Mouse (Mus musculus): ENCODE measurements around the gene Lrguk. TPM values are rescaled to one million over a fixed set of nuclear protein-coding genes. Genes with fewer than 3 reads are reported as not detected.

Gene Lrguk
- total RNA-seq, 1 experiment from 2014 or later = not detected

GRCm38 (mm10) chr6:34046551-34047186, 17.4 kb downstream of the Lrguk start:
- ATAC-seq (ENCODE audit: extremely low read depth, insufficient number of reproducible peaks, low FRiP score, poor library complexity, severe bottlenecking) = no peak

GRCm38 (mm10) chr6:34049433-34049832, 20.2 kb downstream of the Lrguk start:
- ATAC-seq (ENCODE audit: extremely low read depth, insufficient number of reproducible peaks, low FRiP score, poor library complexity, severe bottlenecking) = no peak

GRCm38 (mm10) chr6:34059741-34060140, 30.5 kb downstream of the Lrguk start:
- no peak for ATAC-seq (ENCODE audit: extremely low read depth, insufficient number of reproducible peaks, low FRiP score, poor library complexity, severe bottlenecking)

GRCm38 (mm10) chr6:34066790-34067189, 37.5 kb downstream of the Lrguk start:
- no peak for ATAC-seq (ENCODE audit: extremely low read depth, insufficient number of reproducible peaks, low FRiP score, poor library complexity, severe bottlenecking)

GRCm38 (mm10) chr6:34067271-34067670, 38.0 kb downstream of the Lrguk start:
- ATAC-seq (ENCODE audit: extremely low read depth, insufficient number of reproducible peaks, low FRiP score, poor library complexity, severe bottlenecking) = no peak

GRCm38 (mm10) chr6:34071936-34072335, 42.7 kb downstream of the Lrguk start:
- ATAC-seq (ENCODE audit: extremely low read depth, insufficient number of reproducible peaks, low FRiP score, poor library complexity, severe bottlenecking) = no peak

GRCm38 (mm10) chr6:34073931-34074442, 44.7 kb downstream of the Lrguk start:
- no peak for ATAC-seq (ENCODE audit: extremely low read depth, insufficient number of reproducible peaks, low FRiP score, poor library complexity, severe bottlenecking)

- ATAC-seq (ENCODE audit: extremely low read depth, insufficient number of reproducible peaks, low FRiP score, poor library complexity, severe bottlenecking) = no peak
Measured at GRCm38 (mm10) chr6:34075520-34075919, 46.3 kb downstream of the Lrguk start.

- no peak for ATAC-seq (ENCODE audit: extremely low read depth, insufficient number of reproducible peaks, low FRiP score, poor library complexity, severe bottlenecking)
Measured at GRCm38 (mm10) chr6:34083471-34083870, 54.2 kb downstream of the Lrguk start.

- no peak for ATAC-seq (ENCODE audit: extremely low read depth, insufficient number of reproducible peaks, low FRiP score, poor library complexity, severe bottlenecking)
Measured at GRCm38 (mm10) chr6:34087701-34088100, 58.5 kb downstream of the Lrguk start.

- ATAC-seq (ENCODE audit: extremely low read depth, insufficient number of reproducible peaks, low FRiP score, poor library complexity, severe bottlenecking) = no peak
Measured at GRCm38 (mm10) chr6:34088986-34089385, 59.7 kb downstream of the Lrguk start.

GRCm38 (mm10) chr6:34091537-34091936, 62.3 kb downstream of the Lrguk start:
- no peak for ATAC-seq (ENCODE audit: extremely low read depth, insufficient number of reproducible peaks, low FRiP score, poor library complexity, severe bottlenecking)

GRCm38 (mm10) chr6:34096274-34096673, 67.0 kb downstream of the Lrguk start:
- no peak for ATAC-seq (ENCODE audit: extremely low read depth, insufficient number of reproducible peaks, low FRiP score, poor library complexity, severe bottlenecking)

GRCm38 (mm10) chr6:34096905-34097304, 67.7 kb downstream of the Lrguk start:
- no peak for ATAC-seq (ENCODE audit: extremely low read depth, insufficient number of reproducible peaks, low FRiP score, poor library complexity, severe bottlenecking)

GRCm38 (mm10) chr6:34099725-34100124, 70.5 kb downstream of the Lrguk start:
- no peak for ATAC-seq (ENCODE audit: extremely low read depth, insufficient number of reproducible peaks, low FRiP score, poor library complexity, severe bottlenecking)

- no peak for ATAC-seq (ENCODE audit: extremely low read depth, insufficient number of reproducible peaks, low FRiP score, poor library complexity, severe bottlenecking)
Measured at GRCm38 (mm10) chr6:34101531-34102396, 72.5 kb downstream of the Lrguk start.

- ATAC-seq (ENCODE audit: extremely low read depth, insufficient number of reproducible peaks, low FRiP score, poor library complexity, severe bottlenecking) = no peak
Measured at GRCm38 (mm10) chr6:34103251-34103920, 74.1 kb downstream of the Lrguk start.

GRCm38 (mm10) chr6:34110571-34110970, 81.3 kb downstream of the Lrguk start:
- ATAC-seq (ENCODE audit: extremely low read depth, insufficient number of reproducible peaks, low FRiP score, poor library complexity, severe bottlenecking) = no peak

GRCm38 (mm10) chr6:34111406-34111805, 82.2 kb downstream of the Lrguk start:
- ATAC-seq (ENCODE audit: extremely low read depth, insufficient number of reproducible peaks, low FRiP score, poor library complexity, severe bottlenecking) = no peak
